Mouse (Mus musculus): Measurements from ENCODE around the gene Ctu2. TPM values are rescaled to one million over a fixed set of nuclear protein-coding genes. Genes with fewer than 3 reads are reported as not detected.
A peak's percentile ranks its signal among the peaks of the same experiment; 100 is the strongest.

Gene Ctu2
- polyA plus RNA-seq, 1 experiment from 2014 or later, result 39.0 TPM

DNA sequence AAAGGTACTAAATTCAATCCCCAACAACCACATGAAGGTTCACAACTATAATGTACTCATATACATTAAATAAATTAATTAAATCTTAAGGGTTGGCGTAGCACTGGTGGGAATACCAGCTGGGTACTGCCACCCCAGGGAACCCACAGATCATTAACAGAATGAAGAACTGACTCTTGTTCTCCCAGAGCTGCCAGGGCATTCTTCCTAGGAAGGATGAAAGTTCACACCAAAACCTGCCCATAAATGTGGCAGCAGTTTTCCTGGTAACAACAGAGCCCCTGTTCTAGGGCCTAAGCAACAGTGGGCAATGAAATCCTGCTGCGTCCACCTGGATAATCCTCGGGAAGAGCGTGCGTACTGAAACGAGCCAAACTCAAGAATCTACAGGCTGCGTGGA lies 33.6 kb upstream of the Ctu2 start:
- Histone ChIP-seq H3K9me3 (replicated peaks; ENCODE audit: control insufficient read depth, low read length) (no peaks in the 10 kb centered on the region), H3K4me3 (ENCODE audit: low read depth, low read length) (peak overlapping the region; percentile 61), H3K27me3 (ENCODE audit: control insufficient read depth, insufficient read depth, low read length) (no peaks in the 10 kb centered on the region), H3K9ac (ENCODE audit: low read depth, low read length) (peak overlapping the region; percentile 66), H3K27ac (ENCODE audit: low read depth, low read length) (no peak overlapping the region), H3K36me3 (ENCODE audit: control insufficient read depth, insufficient read depth, low read length) (peaks cover 8% of the 10 kb centered on the region), H3K4me1 (ENCODE audit: control insufficient read depth, insufficient read depth, low read length) (peaks cover 29% of the 10 kb centered on the region), H3K4me2 (peak overlapping the region; percentile 86)
- no peak for ATAC-seq (replicated peaks; ENCODE audit: insufficient number of reproducible peaks, low FRiP score, low TSS enrichment)
- 30% methylated on average over 7 of the region's 7 CpGs for WGBS (ENCODE audit: insufficient replicate concordance)

DNA sequence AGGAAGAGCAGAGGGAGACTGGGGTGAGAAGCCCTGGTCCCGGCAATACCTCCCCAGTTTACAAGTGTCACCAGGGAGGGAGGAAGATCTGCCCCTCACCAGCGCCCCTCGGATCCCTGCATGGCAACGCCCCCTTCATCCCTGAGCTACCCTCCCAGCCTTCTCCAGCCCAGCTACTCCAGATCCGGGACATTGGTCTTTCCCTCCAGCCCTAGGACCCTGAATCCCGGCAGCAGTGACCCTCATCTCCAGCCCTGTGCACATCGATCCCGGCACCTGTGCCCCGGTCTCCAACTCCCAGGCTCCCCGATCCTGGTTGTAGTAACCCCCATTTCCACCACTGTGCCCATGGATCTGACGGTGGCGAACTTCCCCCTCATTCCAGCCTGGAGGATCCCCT lies 33.2 kb upstream of the Ctu2 start:
- Histone ChIP-seq H3K9ac (ENCODE audit: low read depth, low read length) (peak overlapping the region; percentile 66), H3K4me1 (ENCODE audit: control insufficient read depth, insufficient read depth, low read length) (peaks cover 28% of the 10 kb centered on the region), H3K27me3 (ENCODE audit: control insufficient read depth, insufficient read depth, low read length) (no peaks in the 10 kb centered on the region), H3K4me3 (ENCODE audit: low read depth, low read length) (peak overlapping the region; percentile 61), H3K9me3 (replicated peaks; ENCODE audit: control insufficient read depth, low read length) (no peaks in the 10 kb centered on the region), H3K36me3 (ENCODE audit: control insufficient read depth, insufficient read depth, low read length) (peaks cover 5% of the 10 kb centered on the region; the same call in 1 of the 2 replicates), H3K27ac (ENCODE audit: low read depth, low read length) (no peak overlapping the region), H3K4me2 (peak overlapping the region; percentile 86)
- ATAC-seq (replicated peaks; ENCODE audit: insufficient number of reproducible peaks, low FRiP score, low TSS enrichment), result no peak
- under 1% methylated on average over 12 of the region's 12 CpGs for WGBS (ENCODE audit: insufficient replicate concordance)

GRCm38 (mm10) chr8:122443262-122444006 lies 32.5 kb upstream of the Ctu2 start, which contains the start of gene Mvd:
Gene Mvd (minus strand): TSS chr8:122443422.
- peak within 1 kb of the TSS; percentile 80 for H3K9ac ChIP-seq (ENCODE audit: low read depth, low read length)
- WGBS (ENCODE audit: insufficient replicate concordance), result under 1% methylated on average over 47 of the region's 47 CpGs
- peaks cover 5% of the 10 kb centered on the region; the same call in 1 of the 2 replicates for H3K36me3 ChIP-seq (ENCODE audit: control insufficient read depth, insufficient read depth, low read length)
- H3K4me3 ChIP-seq (ENCODE audit: low read depth, low read length), result peak within 1 kb of the TSS; percentile 61
- peaks cover 22% of the 10 kb centered on the region for H3K4me1 ChIP-seq (ENCODE audit: control insufficient read depth, insufficient read depth, low read length)
- no peaks in the 10 kb centered on the region for H3K9me3 ChIP-seq (replicated peaks; ENCODE audit: control insufficient read depth, low read length)
- H3K27me3 ChIP-seq (ENCODE audit: control insufficient read depth, insufficient read depth, low read length), result no peaks in the 10 kb centered on the region
- ATAC-seq (replicated peaks; ENCODE audit: insufficient number of reproducible peaks, low FRiP score, low TSS enrichment), result peak; percentile 95
- peak within 1 kb of the TSS; percentile 95 for H3K27ac ChIP-seq (ENCODE audit: low read depth, low read length)
- H3K4me2 ChIP-seq, result peak within 1 kb of the TSS; percentile 86

GRCm38 (mm10) chr8:122444058-122444748 lies 31.7 kb upstream of the Ctu2 start:
- ATAC-seq (replicated peaks; ENCODE audit: insufficient number of reproducible peaks, low FRiP score, low TSS enrichment), result no peak

GRCm38 (mm10) chr8:122445203-122445602 lies 30.7 kb upstream of the Ctu2 start:
- WGBS (ENCODE audit: insufficient replicate concordance), result 55% methylated on average over 3 of the region's 3 CpGs
- Histone ChIP-seq H3K27me3 (ENCODE audit: control insufficient read depth, insufficient read depth, low read length) (no peaks in the 10 kb centered on the region), H3K4me1 (ENCODE audit: control insufficient read depth, insufficient read depth, low read length) (peaks cover 22% of the 10 kb centered on the region), H3K9me3 (replicated peaks; ENCODE audit: control insufficient read depth, low read length) (no peaks in the 10 kb centered on the region), H3K4me3 (ENCODE audit: low read depth, low read length) (no peak overlapping the region; the same call in 1 of the 2 replicates), H3K4me2 (peak overlapping the region; percentile 75), H3K27ac (ENCODE audit: low read depth, low read length) (0 out of 2 replicates have a peak overlapping the region, but pooled peaks have one; percentile 95), H3K9ac (ENCODE audit: low read depth, low read length) (peak overlapping the region; percentile 36; the same call in 1 of the 2 replicates), H3K36me3 (ENCODE audit: control insufficient read depth, insufficient read depth, low read length) (no peaks in the 10 kb centered on the region)
- ATAC-seq (replicated peaks; ENCODE audit: insufficient number of reproducible peaks, low FRiP score, low TSS enrichment), result no peak

More at GRCm38 (mm10) chr8:122444058-122444748, 31.7 kb upstream of the Ctu2 start:
- Histone ChIP-seq H3K27ac (ENCODE audit: low read depth, low read length) (peak overlapping the region; percentile 95), H3K4me1 (ENCODE audit: control insufficient read depth, insufficient read depth, low read length) (peaks cover 22% of the 10 kb centered on the region), H3K27me3 (ENCODE audit: control insufficient read depth, insufficient read depth, low read length) (no peaks in the 10 kb centered on the region), H3K9ac (ENCODE audit: low read depth, low read length) (peak overlapping the region; percentile 80), H3K4me3 (ENCODE audit: low read depth, low read length) (peak overlapping the region; percentile 61), H3K4me2 (peak overlapping the region; percentile 75), H3K36me3 (ENCODE audit: control insufficient read depth, insufficient read depth, low read length) (peaks cover 4% of the 10 kb centered on the region; the same call in 1 of the 2 replicates), H3K9me3 (replicated peaks; ENCODE audit: control insufficient read depth, low read length) (no peaks in the 10 kb centered on the region)
- 24% methylated on average over 19 of the region's 19 CpGs for WGBS (ENCODE audit: insufficient replicate concordance)

GRCm38 (mm10) chr8:122451161-122451703 lies 24.7 kb upstream of the Ctu2 start:
- peak overlapping the region; percentile 88 for H3K27ac ChIP-seq (ENCODE audit: low read depth, low read length)
- H3K9ac ChIP-seq (ENCODE audit: low read depth, low read length), result no peak overlapping the region
- H3K4me1 ChIP-seq (ENCODE audit: control insufficient read depth, insufficient read depth, low read length), result peaks cover 18% of the 10 kb centered on the region
- WGBS (ENCODE audit: insufficient replicate concordance), result 38% methylated on average over 7 of the region's 7 CpGs
- no peaks in the 10 kb centered on the region for H3K27me3 ChIP-seq (ENCODE audit: control insufficient read depth, insufficient read depth, low read length)
- no peaks in the 10 kb centered on the region for H3K36me3 ChIP-seq (ENCODE audit: control insufficient read depth, insufficient read depth, low read length)
- no peaks in the 10 kb centered on the region for H3K9me3 ChIP-seq (replicated peaks; ENCODE audit: control insufficient read depth, low read length)
- peak; percentile 56 for ATAC-seq (replicated peaks; ENCODE audit: insufficient number of reproducible peaks, low FRiP score, low TSS enrichment)
- 0 out of 2 replicates have a peak overlapping the region, but pooled peaks have one; percentile 4 for H3K4me3 ChIP-seq (ENCODE audit: low read depth, low read length)
- H3K4me2 ChIP-seq, result peak overlapping the region; percentile 45

DNA sequence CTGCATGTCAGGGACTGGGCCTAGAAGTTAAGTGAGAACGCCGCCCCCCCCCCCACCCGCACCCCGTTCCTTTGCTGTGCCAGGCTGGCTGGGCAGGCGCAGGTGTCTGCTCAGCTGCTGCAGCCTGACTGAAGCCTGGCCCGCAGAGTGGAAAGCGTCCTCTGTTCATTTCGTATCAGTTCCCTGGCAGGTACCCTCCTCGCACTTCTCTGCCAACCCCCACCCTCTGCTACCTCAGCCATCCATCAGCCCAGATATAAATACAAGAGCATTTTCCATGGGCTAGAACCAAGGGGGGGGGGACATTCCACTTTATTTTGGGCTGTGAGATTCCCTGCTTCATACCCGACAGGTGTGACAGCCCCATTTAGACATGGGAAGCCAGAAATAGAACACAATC lies 23.8 kb upstream of the Ctu2 start:
- H3K4me3 ChIP-seq (ENCODE audit: low read depth, low read length), result no peak overlapping the region
- no peak for ATAC-seq (replicated peaks; ENCODE audit: insufficient number of reproducible peaks, low FRiP score, low TSS enrichment)
- H3K27me3 ChIP-seq (ENCODE audit: control insufficient read depth, insufficient read depth, low read length), result 0 out of 2 replicates have a peak, but pooled peaks cover under 1% of the 10 kb centered on the region
- 0 out of 2 replicates have a peak overlapping the region, but pooled peaks have one; percentile 3 for H3K4me2 ChIP-seq
- H3K27ac ChIP-seq (ENCODE audit: low read depth, low read length), result peak overlapping the region; percentile 88
- peaks cover 18% of the 10 kb centered on the region for H3K4me1 ChIP-seq (ENCODE audit: control insufficient read depth, insufficient read depth, low read length)
- H3K9ac ChIP-seq (ENCODE audit: low read depth, low read length), result no peak overlapping the region; the same call in 1 of the 2 replicates
- 63% methylated on average over 10 of the region's 10 CpGs for WGBS (ENCODE audit: insufficient replicate concordance)
- no peaks in the 10 kb centered on the region for H3K9me3 ChIP-seq (replicated peaks; ENCODE audit: control insufficient read depth, low read length)
- no peaks in the 10 kb centered on the region for H3K36me3 ChIP-seq (ENCODE audit: control insufficient read depth, insufficient read depth, low read length)

GRCm38 (mm10) chr8:122454409-122454808 lies 21.5 kb upstream of the Ctu2 start:
- no peak overlapping the region for H3K4me3 ChIP-seq (ENCODE audit: low read depth, low read length)
- 83% methylated on average over 6 of the region's 6 CpGs for WGBS (ENCODE audit: insufficient replicate concordance)

More at GRCm38 (mm10) chr8:122454409-122454808, 21.5 kb upstream of the Ctu2 start:
- H3K4me2 ChIP-seq, result no peak overlapping the region
- no peaks in the 10 kb centered on the region for H3K9me3 ChIP-seq (replicated peaks; ENCODE audit: control insufficient read depth, low read length)
- H3K36me3 ChIP-seq (ENCODE audit: control insufficient read depth, insufficient read depth, low read length), result no peaks in the 10 kb centered on the region
- no peak for ATAC-seq (replicated peaks; ENCODE audit: insufficient number of reproducible peaks, low FRiP score, low TSS enrichment)
- H3K9ac ChIP-seq (ENCODE audit: low read depth, low read length), result no peak overlapping the region
- no peak overlapping the region for H3K27ac ChIP-seq (ENCODE audit: low read depth, low read length)
- H3K4me1 ChIP-seq (ENCODE audit: control insufficient read depth, insufficient read depth, low read length), result peaks cover 18% of the 10 kb centered on the region
- H3K27me3 ChIP-seq (ENCODE audit: control insufficient read depth, insufficient read depth, low read length), result peaks cover 12% of the 10 kb centered on the region

All from heart, embryonic 11.5 days (tissue).